In genomic region chr17:75876895-75877294, GRCm38 (mm10) we compare ENCODE assay signal across 17 mouse cellular contexts.
"Had no signal": no experiment of that assay in that cellular context is flagged by ENCODE, and none has a peak within 500 bp of the region (broad histone marks: within the 10 kb centered on the region; RNA-seq: fewer than 3 reads in every experiment).

No protein-coding gene starts in this region.

- H3K9me3 ChIP-seq: kidney, embryonic 15.5 days; limb, embryonic 12.5 days; limb, embryonic 15.5 days; liver, embryonic 15.5 days; midbrain, embryonic 13.5 days; stomach, embryonic 15.5 days had no signal

- H3K27me3 ChIP-seq: kidney, embryonic 15.5 days; limb, embryonic 12.5 days; limb, embryonic 15.5 days; liver, embryonic 15.5 days; midbrain, embryonic 13.5 days; stomach, embryonic 15.5 days had no signal

- ATAC-seq: intestine, postnatal 0 days; lung, postnatal 0 days had no signal

- H3K36me3 ChIP-seq: kidney, embryonic 15.5 days; limb, embryonic 12.5 days; limb, embryonic 15.5 days; liver, embryonic 15.5 days; midbrain, embryonic 13.5 days; stomach, embryonic 15.5 days had no signal

- DNase-seq: kidney, adult 8-10 months; kidney, postnatal 14 days; kidney, postnatal 4 days; left cerebral cortex, postnatal 4 days; lung, embryonic 14.5 days; right cerebral cortex, postnatal 25 days; spleen, adult 18-20 months; thymus, postnatal 25 days had no signal

- H3K4me3 ChIP-seq: kidney, embryonic 15.5 days; limb, embryonic 12.5 days; limb, embryonic 15.5 days; liver, embryonic 15.5 days; midbrain, embryonic 13.5 days; stomach, embryonic 15.5 days had no signal

- H3K4me2 ChIP-seq: kidney, embryonic 15.5 days; limb, embryonic 12.5 days; limb, embryonic 15.5 days; liver, embryonic 15.5 days; lung, embryonic 14.5 days; midbrain, embryonic 13.5 days; stomach, embryonic 15.5 days had no signal

- H3K4me1 ChIP-seq: kidney, embryonic 15.5 days; limb, embryonic 12.5 days; limb, embryonic 15.5 days; liver, embryonic 15.5 days; midbrain, embryonic 13.5 days; stomach, embryonic 15.5 days had no signal

- H3K27ac ChIP-seq: kidney, embryonic 15.5 days; limb, embryonic 12.5 days; limb, embryonic 15.5 days; liver, embryonic 15.5 days; macrophage; midbrain, embryonic 13.5 days; stomach, embryonic 15.5 days had no signal

- H3K9ac ChIP-seq: kidney, embryonic 15.5 days; limb, embryonic 12.5 days; limb, embryonic 15.5 days; liver, embryonic 15.5 days; lung, embryonic 14.5 days; midbrain, embryonic 13.5 days; stomach, embryonic 15.5 days had no signal
